Mouse (Mus musculus) naive thymus-derived CD4-positive, alpha-beta T cell, adult 2 months (primary cell): ENCODE results near the gene Pced1b.
"Not testable (repeated sequence)": the region's sequence is repeated elsewhere in the genome, so short reads cannot be mapped to it uniquely, and the experiment has no call there.

ENCODE experiments used
- DNase-seq: peaks from one replicate; pipeline ENCODE4 v3.0.0-alpha.2; 2011; ENCODE audit warnings: low read depth

Pced1b gene

DNA sequence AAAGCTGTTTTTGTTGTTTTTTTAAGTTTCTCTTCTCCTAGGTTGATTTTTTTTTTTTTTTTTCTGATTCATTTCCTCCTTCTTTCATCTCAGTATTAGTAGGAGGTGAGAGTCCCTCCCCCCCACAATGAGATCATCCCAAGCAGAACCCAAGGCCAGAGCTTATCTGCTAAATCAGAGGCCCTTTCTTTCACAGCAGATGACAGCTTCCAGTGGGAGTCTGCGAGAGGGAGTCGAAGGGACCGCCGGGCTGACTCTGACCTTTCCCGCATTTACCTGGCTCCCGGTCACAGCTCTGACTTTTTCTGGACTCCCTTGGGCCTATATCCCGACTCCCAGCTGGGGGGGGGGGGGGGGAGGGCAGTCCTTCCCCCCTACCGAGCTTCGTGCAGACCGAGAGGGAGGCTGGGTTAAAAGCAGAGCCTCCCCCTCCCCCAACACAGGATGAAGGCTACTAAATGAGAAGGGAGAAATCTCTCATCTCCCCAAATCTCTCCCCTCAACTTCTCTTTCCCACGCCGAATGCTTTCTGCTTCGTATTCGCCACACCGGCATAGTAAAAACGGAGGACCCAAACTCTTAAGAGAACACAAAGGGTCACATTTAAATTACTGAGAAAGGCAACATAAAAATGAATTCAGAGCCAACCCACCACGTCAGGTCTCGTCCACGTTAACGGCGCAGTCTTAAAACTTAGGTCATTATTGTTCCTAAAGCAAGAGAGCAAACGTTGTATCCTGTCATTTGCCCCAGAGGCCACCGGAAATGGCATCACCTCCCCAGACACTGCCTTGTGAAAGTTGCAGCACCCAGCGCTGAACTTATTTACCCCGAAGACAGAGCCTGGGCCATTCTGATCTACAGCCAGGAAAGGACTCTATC is 126.5 kb downstream of the Pced1b start:
- peak; percentile 93 for DNase-seq

GRCm38 (mm10) chr15:97374085-97374844 is 127.4 kb downstream of the Pced1b start:
- peak; percentile 66 for DNase-seq

- peak; percentile 57 for DNase-seq
These were observed 128.2 kb downstream of the Pced1b start for GRCm38 (mm10) chr15:97374845-97375720.

- no peak for DNase-seq
These were observed 129.3 kb downstream of the Pced1b start for GRCm38 (mm10) chr15:97376081-97376742.

- peak; percentile 47 for DNase-seq
These were observed 129.9 kb downstream of the Pced1b start for GRCm38 (mm10) chr15:97376792-97377222.

GRCm38 (mm10) chr15:97378061-97378460 is 131.2 kb downstream of the Pced1b start:
- DNase-seq: no peak

DNA sequence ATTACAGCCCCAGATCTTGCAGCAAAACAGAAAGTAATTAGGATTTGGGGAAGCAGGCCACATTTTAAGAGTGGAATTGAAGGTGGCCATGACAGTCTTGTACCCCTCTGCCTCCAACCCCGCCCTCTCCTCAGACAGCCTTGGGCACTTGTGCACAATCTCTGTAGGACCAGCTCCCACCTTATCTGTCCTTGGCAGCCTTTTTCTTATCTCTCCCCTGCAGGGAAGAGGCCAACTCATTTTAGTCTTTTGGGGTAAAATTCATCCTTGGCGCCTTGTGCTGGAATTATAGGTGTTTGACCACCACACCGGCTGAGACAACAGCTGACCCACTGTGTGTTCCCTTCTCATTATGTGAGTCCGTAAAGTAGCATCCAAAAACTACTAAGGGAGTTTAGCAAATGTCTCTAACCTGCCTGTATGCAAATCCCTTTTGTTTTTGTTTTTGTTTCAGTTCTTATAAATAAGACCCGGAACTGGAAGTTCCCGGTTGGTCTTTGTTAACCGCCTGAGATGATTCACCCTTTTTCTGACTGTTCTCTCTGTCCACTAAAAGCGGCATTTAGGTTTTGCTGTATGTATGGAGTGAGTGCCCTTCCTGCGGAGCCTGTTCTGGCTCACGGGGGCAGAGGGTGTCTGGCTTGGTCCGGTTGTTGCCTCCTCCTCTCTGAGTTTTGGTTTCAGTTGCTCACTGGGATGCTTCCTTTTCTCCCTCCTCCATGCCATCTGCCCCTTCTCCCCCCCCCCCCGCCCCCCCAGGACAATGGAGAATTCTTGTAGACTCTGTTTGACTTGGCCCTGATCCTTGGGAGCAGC is 132.8 kb downstream of the Pced1b start:
- DNase-seq: no peak

- DNase-seq: no peak
These were observed 135.7 kb downstream of the Pced1b start for GRCm38 (mm10) chr15:97382567-97382966.

DNA sequence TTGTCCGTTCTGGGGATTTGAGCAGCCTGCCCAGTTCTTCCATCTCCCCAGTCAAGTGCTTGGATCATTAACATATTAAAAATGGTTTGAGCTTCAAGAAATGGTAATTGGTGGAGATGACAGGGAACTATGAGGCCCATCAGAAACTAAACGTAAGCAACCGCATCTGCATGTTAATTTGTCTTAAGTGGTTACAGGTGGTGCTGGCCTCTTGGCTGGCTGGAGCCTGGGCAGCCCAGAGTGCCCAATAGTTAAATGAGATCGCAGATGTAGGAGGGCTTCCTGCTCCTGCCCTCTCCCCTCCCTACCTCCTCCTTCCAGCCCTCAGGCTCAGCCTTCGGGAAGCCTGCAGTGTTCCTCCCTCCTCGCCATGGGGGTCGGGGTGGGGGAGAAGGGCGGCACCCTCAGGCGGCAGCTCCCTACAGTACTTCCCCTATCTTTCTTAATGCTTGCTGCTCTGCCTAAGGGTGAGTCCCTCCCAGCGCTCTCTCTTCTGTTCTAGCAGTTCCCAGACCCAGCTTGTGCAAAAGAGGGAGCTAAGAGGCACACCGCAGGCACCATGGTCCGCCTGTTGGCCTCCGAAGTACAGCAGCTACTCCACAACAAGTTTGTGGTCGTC is 136.7 kb downstream of the Pced1b start:
- no peak for DNase-seq

GRCm38 (mm10) chr15:97384170-97385018 is 137.5 kb downstream of the Pced1b start:
- DNase-seq: no peak

DNA sequence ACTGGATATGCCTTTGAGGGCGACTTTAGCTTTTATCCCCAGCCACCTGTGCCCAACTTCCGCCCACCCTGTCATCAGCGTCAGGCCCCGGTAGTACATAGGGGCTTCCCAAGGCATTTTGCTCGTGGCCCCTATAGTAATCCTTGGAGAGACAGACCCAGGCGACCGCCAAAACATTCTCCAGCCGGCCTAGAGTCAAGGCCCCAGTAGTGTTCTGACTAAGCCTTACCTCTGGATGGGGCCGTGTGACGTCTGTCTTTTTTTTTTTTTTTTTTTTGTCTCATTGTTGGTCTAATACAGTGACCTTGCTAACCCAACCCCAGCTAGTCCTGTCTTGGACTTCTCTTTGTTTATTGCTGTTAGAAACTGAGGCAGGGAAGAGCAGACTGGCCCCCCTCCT is 138.3 kb downstream of the Pced1b start:
- not testable (repeated sequence) for DNase-seq

GRCm38 (mm10) chr15:97387793-97388192 is 140.9 kb downstream of the Pced1b start:
- DNase-seq: no peak

- peak; percentile 73 for DNase-seq
These were observed 142.7 kb downstream of the Pced1b start for GRCm38 (mm10) chr15:97389577-97389976.

- DNase-seq: peak; percentile 68
These were observed 143.9 kb downstream of the Pced1b start for GRCm38 (mm10) chr15:97390778-97391177.

GRCm38 (mm10) chr15:97391436-97391835 is 144.5 kb downstream of the Pced1b start:
- peak; percentile 54 for DNase-seq

DNA sequence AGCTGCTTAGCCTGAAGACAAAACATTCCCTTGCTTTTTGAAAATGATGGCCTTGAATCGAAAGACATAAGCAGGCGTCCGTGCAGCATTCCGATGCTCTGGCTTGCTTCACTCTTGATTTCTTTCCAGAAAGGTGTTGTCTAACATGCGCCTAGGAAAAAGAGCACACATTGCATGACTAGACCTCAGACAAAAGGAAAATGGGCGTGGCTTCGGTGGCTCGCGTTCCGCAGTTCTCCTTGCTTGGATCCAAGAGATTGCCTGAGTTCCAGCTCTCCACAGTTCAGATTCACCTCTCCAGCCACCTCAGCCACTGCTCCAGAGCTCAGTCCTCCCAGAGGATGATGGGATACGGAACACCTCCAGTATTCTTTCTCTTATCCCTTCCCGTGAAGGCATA is 147.7 kb downstream of the Pced1b start:
- DNase-seq: no peak

- DNase-seq: no peak
These were observed 149.8 kb downstream of the Pced1b start for GRCm38 (mm10) chr15:97396586-97397299.

- no peak for DNase-seq
These were observed 150.9 kb downstream of the Pced1b start for GRCm38 (mm10) chr15:97397793-97398192.
